Mouse (Mus musculus): ENCODE data around the gene Unc50. TPM values are rescaled to one million over a fixed set of nuclear protein-coding genes. Genes with fewer than 3 reads are reported as not detected.

The Unc50 gene
- polyA plus RNA-seq, 1 experiment from 2014 or later = 81.4 TPM

DNA sequence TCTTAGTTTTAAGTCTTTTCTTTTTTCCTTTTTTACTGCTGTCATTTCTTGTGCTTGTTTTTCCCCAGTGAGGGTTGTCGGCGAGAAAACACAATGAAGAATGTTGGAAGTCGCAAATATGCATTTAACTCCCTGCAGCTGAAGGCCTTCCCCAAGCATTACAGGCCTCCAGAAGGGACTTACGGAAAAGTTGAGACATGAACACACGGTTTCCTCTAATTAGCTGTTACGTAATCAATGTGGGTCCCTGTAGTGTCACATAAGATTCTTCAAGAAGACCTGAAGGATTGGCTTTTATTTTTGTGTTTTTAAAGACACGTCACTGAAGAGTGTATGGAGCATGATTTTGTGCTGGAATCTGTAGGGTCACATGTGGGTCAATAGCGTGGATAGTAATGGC, 21.9 kb upstream of the Unc50 start:
- WGBS = 75% methylated on average over 8 of the region's 8 CpGs
- no peak overlapping the region for H3K4me3 ChIP-seq
- no peak overlapping the region for H3K4me2 ChIP-seq
- ATAC-seq (replicated peaks; ENCODE audit: insufficient number of reproducible peaks, insufficient read depth, low FRiP score, low read depth) = no peak
- no peak overlapping the region for H3K27ac ChIP-seq
- H3K27me3 ChIP-seq = no peaks in the 10 kb centered on the region
- no peaks in the 10 kb centered on the region for H3K9me3 ChIP-seq (replicated peaks)
- no peak overlapping the region for H3K9ac ChIP-seq
- peaks cover 3% of the 10 kb centered on the region; the same call in 1 of the 2 replicates for H3K4me1 ChIP-seq (replicated peaks)
- H3K36me3 ChIP-seq = no peaks in the 10 kb centered on the region

DNA sequence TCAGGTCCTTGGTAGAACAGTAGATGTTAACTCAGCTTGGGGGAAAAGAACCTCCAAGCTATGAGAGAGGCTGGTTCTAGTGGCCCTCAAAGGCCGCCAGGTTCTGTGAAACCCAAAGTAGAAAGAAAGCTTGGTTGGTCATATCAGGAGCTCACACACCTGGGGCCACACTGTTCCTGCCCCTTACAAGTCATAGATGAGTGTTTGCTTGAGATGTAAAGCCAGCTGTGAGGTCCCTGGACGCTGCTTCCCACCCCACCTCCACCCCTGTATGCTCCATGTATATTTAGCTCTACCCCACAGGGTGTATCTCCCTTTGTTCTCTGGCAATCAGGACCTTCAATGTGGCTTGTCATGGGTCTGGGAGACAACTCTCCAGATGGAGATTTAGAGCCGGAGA, 21.3 kb upstream of the Unc50 start:
- H3K4me2 ChIP-seq = no peak overlapping the region
- WGBS = 64% methylated on average over 3 of the region's 3 CpGs

DNA sequence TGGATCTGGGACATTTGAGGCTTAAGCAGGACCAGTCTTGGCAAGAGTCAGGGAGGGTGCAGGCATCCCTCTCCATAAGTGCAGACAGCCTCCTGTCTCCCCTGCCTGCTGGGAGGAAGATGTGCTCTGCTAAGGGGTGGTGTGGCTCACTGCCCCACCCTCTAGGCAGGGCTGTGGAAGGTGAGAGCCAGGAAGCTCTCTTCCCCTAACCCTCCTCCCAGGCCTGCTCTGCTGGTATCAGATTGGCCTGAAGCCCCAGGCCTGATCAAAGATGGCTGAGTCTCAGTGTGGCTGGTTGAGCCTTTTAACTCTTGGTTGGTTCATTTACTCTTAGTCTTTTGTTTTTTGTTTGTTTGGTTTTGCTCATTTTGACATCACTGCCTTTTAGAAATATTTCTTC, 20.3 kb upstream of the Unc50 start:
- ATAC-seq (replicated peaks; ENCODE audit: insufficient number of reproducible peaks, insufficient read depth, low FRiP score, low read depth) = no peak
- Histone ChIP-seq H3K4me3 (no peak overlapping the region), H3K27ac (no peak overlapping the region), H3K4me1 (replicated peaks) (peaks cover 3% of the 10 kb centered on the region; the same call in 1 of the 2 replicates), H3K36me3 (no peaks in the 10 kb centered on the region), H3K9ac (no peak overlapping the region), H3K27me3 (no peaks in the 10 kb centered on the region), H3K9me3 (replicated peaks) (no peaks in the 10 kb centered on the region), H3K4me2 (no peak overlapping the region)

More for the DNA sequence above, 21.3 kb upstream of the Unc50 start:
- H3K9ac ChIP-seq = no peak overlapping the region
- no peak for ATAC-seq (replicated peaks; ENCODE audit: insufficient number of reproducible peaks, insufficient read depth, low FRiP score, low read depth)
- no peak overlapping the region for H3K27ac ChIP-seq
- peaks cover 3% of the 10 kb centered on the region; the same call in 1 of the 2 replicates for H3K4me1 ChIP-seq (replicated peaks)
- no peak overlapping the region for H3K4me3 ChIP-seq
- no peaks in the 10 kb centered on the region for H3K27me3 ChIP-seq
- H3K36me3 ChIP-seq = no peaks in the 10 kb centered on the region
- no peaks in the 10 kb centered on the region for H3K9me3 ChIP-seq (replicated peaks)

DNA sequence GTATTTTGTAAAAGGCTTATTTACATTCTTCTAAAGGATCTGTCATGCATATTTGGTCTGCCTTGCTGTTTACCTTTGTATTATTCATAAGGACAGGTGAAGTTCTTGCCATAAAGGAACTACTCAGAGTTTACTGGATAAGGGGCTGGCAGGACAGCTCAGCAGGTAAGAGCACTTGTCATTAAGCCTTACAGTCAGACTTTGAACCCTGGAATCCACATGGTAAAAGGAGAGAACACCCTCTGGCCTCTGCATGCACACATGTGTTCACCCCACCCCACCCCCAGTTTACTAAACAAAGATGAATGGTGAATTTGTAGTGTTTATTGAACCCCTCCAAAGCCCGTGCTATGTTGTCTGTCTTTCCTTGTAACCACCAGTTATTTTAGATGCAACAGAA, 14.5 kb upstream of the Unc50 start:
- Histone ChIP-seq H3K9me3 (replicated peaks) (no peaks in the 10 kb centered on the region), H3K27ac (no peak overlapping the region), H3K4me1 (replicated peaks) (no peaks in the 10 kb centered on the region), H3K27me3 (no peaks in the 10 kb centered on the region), H3K9ac (no peak overlapping the region), H3K4me3 (no peak overlapping the region), H3K36me3 (peaks cover 29% of the 10 kb centered on the region), H3K4me2 (no peak overlapping the region)
- WGBS = 93% methylated on average over 1 of the region's 1 CpGs
- no peak for ATAC-seq (replicated peaks; ENCODE audit: insufficient number of reproducible peaks, insufficient read depth, low FRiP score, low read depth)

DNA sequence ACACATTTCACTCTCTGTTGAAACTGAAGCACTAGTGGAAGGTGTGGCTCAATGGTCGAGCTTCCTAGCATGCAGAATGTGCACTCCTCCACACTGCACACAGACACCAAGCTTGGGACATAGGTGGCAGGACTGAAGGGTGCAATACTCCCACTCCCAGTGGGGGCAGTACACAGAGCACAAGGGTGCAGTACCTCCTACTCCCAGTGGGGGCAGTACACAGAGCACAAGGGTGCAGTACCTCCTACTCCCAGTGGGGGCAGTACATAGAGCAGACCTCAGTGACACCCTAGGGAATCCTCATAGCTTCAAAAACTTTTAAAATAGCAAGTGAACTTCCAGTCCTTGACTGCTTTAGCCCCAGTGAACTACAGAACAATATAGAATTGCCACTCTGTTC, 10.5 kb upstream of the Unc50 start:
- Histone ChIP-seq H3K27ac (no peak overlapping the region), H3K36me3 (peaks cover 47% of the 10 kb centered on the region), H3K27me3 (no peaks in the 10 kb centered on the region), H3K4me2 (no peak overlapping the region), H3K9me3 (replicated peaks) (0 out of 2 replicates have a peak, but pooled peaks cover 5% of the 10 kb centered on the region), H3K4me1 (replicated peaks) (no peaks in the 10 kb centered on the region), H3K4me3 (no peak overlapping the region), H3K9ac (no peak overlapping the region)
- no peak for ATAC-seq (replicated peaks; ENCODE audit: insufficient number of reproducible peaks, insufficient read depth, low FRiP score, low read depth)
- WGBS = 89% methylated on average over 1 of the region's 1 CpGs

DNA sequence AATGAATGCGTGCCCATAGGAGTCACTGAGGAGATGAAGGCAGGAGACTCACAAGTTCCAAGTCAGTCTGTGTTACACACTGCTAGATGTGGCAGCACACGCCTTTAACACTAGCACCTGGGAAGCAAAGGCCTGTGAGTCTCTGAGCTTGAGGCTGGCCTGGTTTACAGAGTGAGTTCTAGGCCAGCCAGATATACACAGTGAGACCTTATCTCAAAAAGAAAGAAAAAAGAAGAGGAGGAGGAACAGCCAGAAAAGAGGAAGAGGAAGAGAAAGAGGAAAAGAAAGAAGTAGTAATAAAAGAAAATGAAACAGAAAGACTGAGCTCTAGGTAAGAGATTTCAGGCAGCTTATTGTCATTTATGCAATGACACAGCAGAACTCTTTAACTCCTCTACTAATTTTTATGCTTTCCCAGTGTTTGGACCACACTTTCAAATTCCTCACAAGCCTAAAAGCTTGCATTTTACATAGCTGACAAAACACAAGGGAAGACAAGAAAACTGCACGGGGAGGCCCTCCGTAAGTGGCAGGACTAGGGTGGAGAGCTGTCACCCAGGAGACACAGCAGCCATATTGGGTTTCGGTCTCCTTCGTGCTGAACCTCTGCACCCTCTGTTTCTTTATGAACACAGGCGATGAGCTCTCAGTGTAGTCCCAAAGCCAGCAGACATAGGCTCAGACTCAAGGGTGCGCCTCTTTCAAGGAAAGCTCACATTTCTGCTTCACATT, 2.6 kb upstream of the Unc50 start:
- Histone ChIP-seq H3K9me3 (replicated peaks) (0 out of 2 replicates have a peak, but pooled peaks cover 5% of the 10 kb centered on the region), H3K36me3 (peaks cover 51% of the 10 kb centered on the region)
- ATAC-seq (replicated peaks; ENCODE audit: insufficient number of reproducible peaks, insufficient read depth, low FRiP score, low read depth) = no peak

DNA sequence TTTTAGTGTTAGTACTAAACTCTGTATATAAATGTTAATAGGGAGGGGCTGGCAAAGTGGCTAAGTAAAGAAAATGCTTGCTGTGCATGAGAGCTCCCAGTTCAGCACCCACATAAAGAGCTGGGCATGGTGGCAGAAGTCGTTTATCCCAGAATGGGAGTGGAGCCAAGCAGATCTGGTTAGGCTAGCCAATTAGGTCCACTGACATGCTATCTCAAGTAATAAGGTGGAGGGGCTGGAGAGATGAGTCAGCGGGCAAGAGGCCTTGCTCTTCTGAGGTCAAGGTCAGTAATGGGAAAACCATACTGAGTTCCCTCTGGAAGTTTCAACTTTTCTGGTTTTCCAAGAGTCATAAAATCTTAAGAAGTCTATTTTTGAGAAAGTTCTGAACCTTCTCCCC, 1.0 kb upstream of the Unc50 start:
- H3K4me3 ChIP-seq = peak overlapping the region; percentile 85
- peaks cover 54% of the 10 kb centered on the region for H3K36me3 ChIP-seq
- peak overlapping the region; percentile 93 for H3K9ac ChIP-seq
- H3K4me1 ChIP-seq (replicated peaks) = peaks cover 22% of the 10 kb centered on the region
- WGBS = 35% methylated on average over 2 of the region's 2 CpGs
- H3K27ac ChIP-seq = peak overlapping the region; percentile 69
- H3K4me2 ChIP-seq = peak overlapping the region; percentile 76
- 0 out of 2 replicates have a peak, but pooled peaks cover 5% of the 10 kb centered on the region for H3K9me3 ChIP-seq (replicated peaks)
- no peak for ATAC-seq (replicated peaks; ENCODE audit: insufficient number of reproducible peaks, insufficient read depth, low FRiP score, low read depth)
- H3K27me3 ChIP-seq = no peaks in the 10 kb centered on the region

More for the DNA sequence above, 2.6 kb upstream of the Unc50 start:
- Histone ChIP-seq H3K4me3 (no peak overlapping the region), H3K27ac (no peak overlapping the region), H3K9ac (no peak overlapping the region), H3K27me3 (no peaks in the 10 kb centered on the region), H3K4me2 (no peak overlapping the region), H3K4me1 (replicated peaks) (peaks cover 22% of the 10 kb centered on the region)
- WGBS = 93% methylated on average over 8 of the region's 8 CpGs

DNA sequence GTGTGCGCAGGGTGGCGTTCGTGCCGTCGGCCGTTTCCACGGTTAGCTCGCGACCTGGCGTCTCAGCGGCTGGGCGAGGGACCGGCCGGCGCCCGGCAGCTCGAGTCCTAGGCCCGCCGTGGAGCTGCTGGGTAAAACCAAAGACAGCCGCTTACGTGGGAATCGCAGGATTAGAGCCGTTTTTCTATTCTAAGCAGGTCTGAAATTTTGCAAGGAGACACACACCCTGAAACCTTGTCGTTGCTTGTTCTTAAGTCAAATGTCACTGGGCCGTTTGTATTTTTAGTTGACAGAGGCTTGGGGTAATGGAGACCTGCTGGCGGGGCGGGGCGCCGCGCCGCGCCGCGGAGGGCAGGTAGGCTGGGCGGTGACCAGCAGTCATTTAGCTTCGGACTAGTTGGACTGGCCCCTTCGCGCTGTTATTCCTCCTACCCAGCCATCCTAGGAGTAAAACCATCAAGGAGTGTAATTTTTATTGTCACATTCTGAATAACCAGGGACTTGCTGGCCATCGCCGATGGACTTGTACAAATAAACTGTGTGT, 430 bp downstream of the Unc50 start:
- Histone ChIP-seq H3K4me3 (peak overlapping the region; percentile 85), H3K9me3 (replicated peaks) (no peaks in the 10 kb centered on the region), H3K4me2 (peak overlapping the region; percentile 89), H3K27me3 (no peaks in the 10 kb centered on the region), H3K9ac (peak overlapping the region; percentile 93), H3K27ac (peak overlapping the region; percentile 73), H3K4me1 (replicated peaks) (peaks cover 22% of the 10 kb centered on the region), H3K36me3 (peaks cover 47% of the 10 kb centered on the region)
- WGBS = 1% methylated on average over 40 of the region's 40 CpGs
- no peak; the same call in 1 of the 2 replicates for ATAC-seq (replicated peaks; ENCODE audit: insufficient number of reproducible peaks, insufficient read depth, low FRiP score, low read depth)

DNA sequence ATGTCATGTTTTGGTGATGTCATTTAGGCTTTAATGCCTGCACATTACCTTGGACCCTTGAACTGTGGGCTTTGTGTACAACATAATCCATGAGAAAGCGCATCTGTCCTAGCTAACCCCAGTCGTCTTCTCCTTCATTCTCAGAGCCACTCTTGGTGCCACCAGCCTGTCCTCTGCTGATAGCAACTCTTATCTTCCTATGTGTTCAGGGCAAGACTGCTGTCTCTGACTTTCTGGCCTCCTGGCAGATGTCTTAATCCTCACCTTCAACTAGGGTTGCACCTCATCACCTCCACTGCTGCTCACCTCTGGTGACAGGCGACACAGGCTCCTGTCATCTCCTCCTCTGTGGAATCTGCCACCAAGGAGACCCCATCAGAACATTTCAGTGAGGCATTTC, 6.5 kb downstream of the Unc50 start:
- Histone ChIP-seq H3K4me2 (no peak overlapping the region), H3K9ac (no peak overlapping the region), H3K36me3 (peaks cover 61% of the 10 kb centered on the region), H3K27ac (no peak overlapping the region), H3K4me3 (no peak overlapping the region), H3K4me1 (replicated peaks) (peaks cover 2% of the 10 kb centered on the region; the same call in 1 of the 2 replicates), H3K9me3 (replicated peaks) (no peaks in the 10 kb centered on the region), H3K27me3 (no peaks in the 10 kb centered on the region)
- no peak; the same call in 1 of the 2 replicates for ATAC-seq (replicated peaks; ENCODE audit: insufficient number of reproducible peaks, insufficient read depth, low FRiP score, low read depth)
- 76% methylated on average over 3 of the region's 3 CpGs for WGBS

DNA sequence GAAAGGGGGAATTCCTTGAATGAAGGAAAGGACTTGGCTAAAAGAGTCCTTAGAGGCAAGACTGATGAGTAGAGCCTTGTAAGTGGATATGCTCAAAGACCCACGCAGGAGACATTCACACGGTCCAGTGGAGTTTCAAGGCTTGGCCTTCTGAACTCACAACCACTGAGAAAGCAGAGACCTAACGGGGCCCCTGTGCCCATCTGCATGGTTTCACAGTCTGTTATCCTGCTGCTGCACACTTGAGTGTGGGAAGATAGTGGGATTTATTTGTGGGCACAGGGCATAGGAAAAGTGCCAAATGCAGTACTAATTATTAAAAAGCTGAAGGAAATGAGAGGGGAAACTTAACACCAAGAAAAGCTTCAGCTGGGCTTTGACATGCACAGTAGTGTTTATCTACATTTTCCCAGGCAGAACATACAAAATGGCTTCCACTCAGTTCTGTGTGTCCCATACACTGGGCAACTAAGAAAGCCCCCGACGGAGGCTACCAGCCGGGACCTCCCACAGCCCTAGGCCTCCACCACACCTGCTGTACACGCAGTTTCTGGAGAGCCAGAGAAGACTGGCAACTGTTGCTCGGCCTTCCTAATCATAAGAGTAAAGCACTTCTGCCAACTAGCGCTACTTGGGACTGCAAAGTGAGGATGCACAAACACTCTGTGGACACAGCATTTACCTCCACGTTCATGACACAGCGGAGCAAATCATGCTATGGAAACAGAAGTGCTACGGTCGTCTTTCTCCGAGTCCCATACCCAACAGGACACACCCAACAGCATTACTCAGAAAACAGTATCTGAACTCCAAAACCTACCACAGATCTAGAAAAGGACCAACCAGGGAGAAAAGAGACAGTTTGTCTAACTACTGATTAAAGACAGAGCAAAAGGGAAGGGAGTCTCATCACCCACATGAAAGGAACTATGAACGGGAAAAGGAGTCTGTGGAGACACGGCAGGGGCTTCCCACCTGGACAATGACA, 13.2 kb downstream of the Unc50 start:
- Histone ChIP-seq H3K27me3 (no peaks in the 10 kb centered on the region), H3K4me2 (no peak overlapping the region), H3K9ac (no peak overlapping the region), H3K4me1 (replicated peaks) (peaks cover 2% of the 10 kb centered on the region; the same call in 1 of the 2 replicates), H3K27ac (no peak overlapping the region), H3K9me3 (replicated peaks) (no peaks in the 10 kb centered on the region), H3K36me3 (peaks cover 14% of the 10 kb centered on the region), H3K4me3 (no peak overlapping the region)
- no peak for ATAC-seq (replicated peaks; ENCODE audit: insufficient number of reproducible peaks, insufficient read depth, low FRiP score, low read depth)
- WGBS = 88% methylated on average over 16 of the region's 16 CpGs
